Mouse (Mus musculus) limb, embryonic 14.5 days (tissue): Measurements from ENCODE around the gene Cpne2. TPM values are rescaled to one million over a fixed set of nuclear protein-coding genes. Genes with fewer than 3 reads are reported as not detected.

Source experiments
- ATAC-seq: fragments of 200-750 bp; cut with Nextera tagmentation; 2 replicates; pipeline ENCODE4 v1.8.0; 2017; ENCODE audit warnings: low read depth, moderate number of reproducible peaks, moderate TSS enrichment; ENCODE audit not compliant: low FRiP score
- DNase-seq: peaks from one replicate; pipeline ENCODE4 v3.0.0-alpha.2; 2015; ENCODE audit warnings: low spot score
- H3K27ac ChIP-seq: fragments of 300-500 bp; sonication (generic); replicated peaks from 2 replicates; pipeline ENCODE4 v1.5.1; 2014; ENCODE audit warnings: low read depth, mild to moderate bottlenecking, low read length, moderate library complexity, mixed read lengths
- H3K27me3 ChIP-seq: fragments of 300-500 bp; sonication (generic); 2 replicates; pipeline ENCODE4 v1.6.1; 2014; ENCODE audit warnings: low read length, mixed read lengths; ENCODE audit not compliant: control insufficient read depth, insufficient read depth
- H3K36me3 ChIP-seq: fragments of 300-500 bp; sonication (generic); 2 replicates; pipeline ENCODE4 v1.6.1; 2014; ENCODE audit warnings: mild to moderate bottlenecking, low read length, moderate library complexity, mixed read lengths; ENCODE audit not compliant: control insufficient read depth, insufficient read depth
- H3K4me1 ChIP-seq: fragments of 300-500 bp; sonication (generic); 2 replicates; pipeline ENCODE4 v1.6.1; 2014; ENCODE audit warnings: antibody characterized with exemption, low read length, mixed read lengths; ENCODE audit not compliant: control insufficient read depth, insufficient read depth
- H3K4me2 ChIP-seq: fragments of 300-500 bp; sonication (generic); replicated peaks from 2 replicates; pipeline ENCODE4 v1.6.1; 2014; ENCODE audit warnings: low read depth, mild to moderate bottlenecking, low read length, moderate library complexity; ENCODE audit not compliant: severe bottlenecking
- H3K4me3 ChIP-seq: fragments of 300-500 bp; sonication (generic); replicated peaks from 2 replicates; pipeline ENCODE4 v1.5.1; 2014; ENCODE audit warnings: low read length
- H3K9ac ChIP-seq: fragments of 300-500 bp; sonication (generic); 2 replicates; pipeline ENCODE4 v1.6.1; 2014; ENCODE audit warnings: mild to moderate bottlenecking, low read depth, low read length, moderate library complexity; ENCODE audit not compliant: severe bottlenecking
- H3K9me3 ChIP-seq: fragments of 300-500 bp; sonication (generic); 2 replicates; pipeline ENCODE4 v1.6.1; 2016; ENCODE audit warnings: low read length; ENCODE audit not compliant: control insufficient read depth
- POLR2A ChIP-seq: fragments of 200-500 bp; IDR thresholded peaks from 2 replicates; pipeline ENCODE4 v1.8.0; 2012; ENCODE audit warnings: inconsistent platforms, mild to moderate bottlenecking, moderate library complexity, borderline replicate concordance; ENCODE audit not compliant: insufficient read depth, insufficient read length; ENCODE audit errors: extremely low read depth
- WGBS: fragments of 180-500 bp; shearing (Covaris S2); extraction: QIAGEN DNeasy Blood & Tissue Kit; methylation state at CpG from one replicate; pipeline ENCODE4 v1.1.7; 2014; 5-methylcytosine and 5-hydroxymethylcytosine counted together
- polyA plus RNA-seq, 2 experiments: library from polyadenylated mRNA; depleted of rRNA in 1 of 2; stranded (reverse) in 1 of 2; unstranded in 1 of 2; fragments of >200 nt; fragmentation: Nextera tagmentation in 1 of 2; extraction: Ambion mirVana in 1 of 2; gene quantifications; 2 replicates each; pipeline versions ENCODE4 v1.2.1 to v1.2.3; 2012 to 2014

Cpne2 gene
- polyA plus RNA-seq, 2 experiments, result 12.1 to 24.7 TPM

DNA sequence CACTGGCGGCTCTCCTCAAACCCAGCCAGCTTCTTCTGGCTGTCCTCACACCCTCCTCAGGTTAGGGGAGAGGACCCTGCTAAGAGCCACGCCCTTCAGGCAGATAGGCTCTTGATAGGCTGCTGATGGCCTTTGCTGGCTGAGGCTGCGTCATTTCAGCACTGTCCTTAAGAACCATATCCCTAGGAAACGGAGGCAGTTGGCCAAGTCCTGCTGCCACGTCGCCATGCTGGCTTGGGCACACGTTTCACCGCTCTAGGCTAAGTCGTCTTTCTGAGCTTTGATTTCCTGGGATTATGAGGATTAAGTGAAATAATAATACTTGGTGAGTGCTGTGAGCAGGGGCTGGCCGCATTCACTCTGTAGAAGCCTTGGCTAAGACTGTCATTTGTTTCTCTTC is 14.5 kb upstream of the Cpne2 start:
- no peaks in the 10 kb centered on the region for H3K36me3 ChIP-seq
- H3K9ac ChIP-seq, result no peak overlapping the region
- no peaks in the 10 kb centered on the region for H3K9me3 ChIP-seq
- H3K4me2 ChIP-seq, result no peak overlapping the region
- H3K27ac ChIP-seq, result no peak overlapping the region
- no peak for TF ChIP-seq POLR2A
- H3K27me3 ChIP-seq, result no peaks in the 10 kb centered on the region
- 69% methylated on average over 10 of the region's 10 CpGs for WGBS
- H3K4me1 ChIP-seq, result no peaks in the 10 kb centered on the region
- no peak overlapping the region for H3K4me3 ChIP-seq
- ATAC-seq, result no peak
- DNase-seq, result no peak

DNA sequence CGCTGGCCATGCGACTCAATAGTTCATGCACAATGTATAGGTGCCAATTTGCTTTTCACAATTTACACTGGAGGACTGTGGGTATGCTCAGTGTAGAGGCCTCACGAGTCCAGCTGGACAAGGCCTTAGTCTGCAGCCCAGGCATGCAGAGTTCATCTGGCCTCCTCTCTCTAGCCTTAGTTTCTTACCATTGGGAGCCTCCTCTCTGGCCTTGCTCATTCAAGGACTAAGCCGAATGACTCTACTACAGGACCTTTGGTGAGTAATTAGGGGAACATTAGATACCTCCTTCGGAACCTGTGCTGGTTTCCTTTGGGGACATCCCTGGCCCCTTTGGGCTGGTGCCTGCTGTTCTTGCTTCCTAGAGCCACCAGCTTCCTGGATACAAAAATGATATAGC is 13.8 kb upstream of the Cpne2 start:
- Histone ChIP-seq H3K4me2 (no peak overlapping the region), H3K9ac (no peak overlapping the region), H3K27me3 (no peaks in the 10 kb centered on the region), H3K4me1 (no peaks in the 10 kb centered on the region), H3K4me3 (no peak overlapping the region), H3K36me3 (no peaks in the 10 kb centered on the region), H3K9me3 (no peaks in the 10 kb centered on the region), H3K27ac (no peak overlapping the region)
- DNase-seq, result no peak
- WGBS, result 91% methylated on average over 5 of the region's 5 CpGs
- ATAC-seq, result no peak
- TF ChIP-seq POLR2A, result no peak

DNA sequence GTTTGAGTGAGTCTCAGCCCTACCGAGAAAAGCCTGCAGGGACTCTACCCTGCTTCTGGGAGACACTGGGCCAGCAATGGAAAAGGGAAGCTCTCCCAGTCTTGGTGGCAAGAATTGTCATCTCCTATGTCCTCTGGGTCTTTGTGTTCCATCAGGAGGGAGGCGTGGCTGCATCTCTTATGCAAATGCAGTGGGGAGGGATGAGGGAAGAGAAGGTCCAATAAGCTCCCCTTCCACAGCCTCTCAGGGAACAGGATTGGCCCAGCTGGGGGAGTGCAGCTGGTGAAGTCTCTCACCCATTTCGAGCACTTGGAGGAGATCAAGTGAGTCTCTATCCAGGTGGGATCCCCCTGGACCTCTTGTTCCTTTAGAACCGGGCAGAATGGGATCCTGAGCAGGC is 11.3 kb upstream of the Cpne2 start:
- H3K4me3 ChIP-seq, result no peak overlapping the region
- TF ChIP-seq POLR2A, result no peak
- no peaks in the 10 kb centered on the region for H3K4me1 ChIP-seq
- no peak overlapping the region for H3K4me2 ChIP-seq
- ATAC-seq, result no peak
- no peak overlapping the region for H3K9ac ChIP-seq
- H3K27me3 ChIP-seq, result no peaks in the 10 kb centered on the region
- WGBS, result 53% methylated on average over 4 of the region's 4 CpGs
- H3K27ac ChIP-seq, result no peak overlapping the region
- DNase-seq, result no peak
- H3K36me3 ChIP-seq, result no peaks in the 10 kb centered on the region
- H3K9me3 ChIP-seq, result no peaks in the 10 kb centered on the region

DNA sequence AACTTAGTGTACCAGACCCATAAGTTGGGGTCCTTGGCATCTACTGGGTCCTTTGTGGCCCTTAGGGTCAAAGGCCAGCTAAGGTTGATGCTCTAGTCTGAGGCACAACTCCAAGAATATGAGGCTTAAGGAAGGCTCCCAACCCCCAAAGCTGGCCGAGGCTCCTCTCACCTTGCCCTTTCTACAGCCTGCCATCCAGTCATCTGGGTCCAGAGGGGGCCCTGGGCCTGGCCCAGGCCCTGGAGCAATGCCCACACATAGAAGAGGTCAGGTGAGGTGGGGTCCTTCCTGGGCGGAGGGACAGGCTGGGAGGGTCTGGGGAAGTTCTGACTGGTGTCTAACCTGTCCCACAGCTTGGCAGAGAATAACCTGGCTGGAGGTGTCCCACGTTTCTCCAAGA is 10.3 kb upstream of the Cpne2 start:
- Histone ChIP-seq H3K4me2 (no peak overlapping the region), H3K9me3 (no peaks in the 10 kb centered on the region), H3K4me3 (no peak overlapping the region), H3K36me3 (no peaks in the 10 kb centered on the region), H3K27ac (no peak overlapping the region), H3K27me3 (no peaks in the 10 kb centered on the region), H3K4me1 (no peaks in the 10 kb centered on the region), H3K9ac (no peak overlapping the region; the same call in 1 of the 2 replicates)
- no peak for TF ChIP-seq POLR2A
- DNase-seq (no peak), ATAC-seq (no peak)
- WGBS, result 69% methylated on average over 3 of the region's 3 CpGs

DNA sequence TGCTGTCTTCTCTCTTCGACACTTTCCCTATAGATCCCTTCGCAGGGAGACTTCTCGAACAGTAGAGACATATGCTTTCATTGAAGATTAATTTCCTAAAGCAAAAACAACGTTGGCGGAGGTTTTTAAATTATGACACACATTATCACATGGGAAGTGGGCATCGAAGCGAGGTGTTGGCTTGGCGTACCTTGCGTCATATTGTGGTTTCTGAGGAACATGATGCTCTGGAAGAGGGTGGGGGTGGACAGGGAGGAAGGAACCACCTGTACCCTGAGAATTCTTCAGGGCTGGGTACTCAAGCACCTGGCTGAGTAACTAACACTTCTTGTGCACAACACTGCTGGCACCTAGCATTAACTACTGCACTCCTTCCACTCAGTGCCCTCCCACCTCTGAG is 8.2 kb upstream of the Cpne2 start:
- ATAC-seq (no peak), DNase-seq (no peak)
- H3K4me3 ChIP-seq, result no peak overlapping the region
- WGBS, result 86% methylated on average over 9 of the region's 9 CpGs
- H3K4me1 ChIP-seq, result no peaks in the 10 kb centered on the region
- TF ChIP-seq POLR2A, result no peak
- no peaks in the 10 kb centered on the region for H3K27me3 ChIP-seq
- no peak overlapping the region for H3K27ac ChIP-seq
- no peaks in the 10 kb centered on the region for H3K36me3 ChIP-seq
- H3K4me2 ChIP-seq, result no peak overlapping the region
- no peaks in the 10 kb centered on the region for H3K9me3 ChIP-seq
- H3K9ac ChIP-seq, result no peak overlapping the region

DNA sequence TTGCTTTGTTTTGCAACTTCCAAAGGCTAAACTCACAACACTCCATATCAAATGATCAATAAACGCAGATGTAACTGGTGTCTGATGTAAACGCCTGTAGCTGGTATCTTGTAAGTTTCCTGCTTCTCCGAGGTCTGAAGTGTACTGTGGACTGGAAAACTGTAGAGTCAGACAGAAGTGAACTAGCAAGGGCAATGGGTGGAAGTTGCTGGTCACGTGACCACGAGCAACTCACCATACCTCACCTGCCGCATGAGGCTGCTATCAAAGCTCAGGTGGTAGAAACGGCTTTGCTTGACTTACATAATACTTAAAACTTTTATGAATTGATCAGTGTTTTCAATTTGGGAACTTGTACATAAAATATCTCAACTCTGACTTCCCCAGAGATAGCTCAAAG is 5.6 kb upstream of the Cpne2 start:
- H3K9me3 ChIP-seq, result no peaks in the 10 kb centered on the region
- 0 out of 2 replicates have a peak, but pooled peaks cover 2% of the 10 kb centered on the region for H3K4me1 ChIP-seq
- TF ChIP-seq POLR2A, result no peak
- no peak overlapping the region for H3K9ac ChIP-seq
- H3K4me2 ChIP-seq, result no peak overlapping the region
- no peaks in the 10 kb centered on the region for H3K36me3 ChIP-seq
- 75% methylated on average over 7 of the region's 7 CpGs for WGBS
- H3K4me3 ChIP-seq, result no peak overlapping the region
- no peak overlapping the region for H3K27ac ChIP-seq
- DNase-seq (no peak), ATAC-seq (no peak)
- peaks cover 6% of the 10 kb centered on the region; the same call in 1 of the 2 replicates for H3K27me3 ChIP-seq
